Mouse (Mus musculus): ENCODE data around the gene Procr.

DNA sequence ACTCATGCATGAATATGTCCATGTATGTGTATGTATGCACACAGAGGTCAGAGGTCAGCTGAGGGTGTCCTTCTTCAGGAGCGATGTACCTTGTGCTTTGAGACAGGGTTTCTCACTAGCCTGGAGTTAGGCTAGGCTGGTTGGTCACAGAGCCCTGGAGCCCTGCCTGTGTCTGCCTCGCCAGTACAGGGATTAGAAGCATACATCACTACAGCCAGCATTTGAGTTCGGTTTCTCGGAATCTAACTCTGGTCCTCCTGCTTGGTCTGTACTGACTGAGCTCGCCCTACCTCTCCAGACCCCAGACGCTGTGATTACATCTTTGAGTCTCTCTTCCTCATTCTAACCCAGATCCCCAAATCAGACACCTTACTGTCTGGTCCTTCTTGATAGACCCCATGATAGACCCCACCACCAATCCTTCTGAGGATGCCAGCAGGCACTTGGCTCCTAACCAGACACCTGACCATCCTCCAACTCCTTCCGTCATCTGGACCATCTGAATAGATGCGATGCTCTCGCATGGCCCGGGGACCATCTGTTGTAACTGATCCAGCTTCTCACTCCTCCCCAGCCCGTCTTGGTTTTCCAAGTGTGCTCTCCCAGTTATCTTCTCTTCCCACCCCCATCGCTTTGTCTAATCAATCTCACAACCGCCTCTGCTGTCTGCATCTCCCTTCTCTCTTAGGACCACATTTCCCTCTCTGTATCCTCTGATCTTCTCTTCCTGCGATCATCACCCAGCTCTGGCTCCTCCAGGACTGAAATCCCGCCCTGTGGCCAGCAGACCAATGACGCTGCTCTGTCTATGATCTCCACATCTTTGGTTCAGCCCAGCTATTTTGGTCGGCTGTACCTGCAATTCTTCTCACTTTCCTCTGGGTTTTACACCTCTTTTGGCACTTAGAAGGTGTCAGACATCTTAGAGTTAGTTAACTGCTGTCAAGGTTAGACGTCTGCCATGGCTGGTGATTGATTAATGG, 37.3 kb downstream of the Procr start:
- no peak for TF ChIP-seq CTCF (IDR thresholded peaks at IDR 0.05; ENCODE audit: borderline replicate concordance, extremely low read depth, insufficient read depth, insufficient read length)
- no peak for TF ChIP-seq POLR2A (IDR thresholded peaks at IDR 0.05; ENCODE audit: borderline replicate concordance, extremely low read depth, insufficient read depth, insufficient read length, poor library complexity, severe bottlenecking)
